Mouse (Mus musculus): ENCODE results near the gene Lcp2. TPM values are rescaled to one million over a fixed set of nuclear protein-coding genes. Genes with fewer than 3 reads are reported as not detected.
A peak's percentile ranks its signal among the peaks of the same experiment; 100 is the strongest.
"Not testable (repeated sequence)": the region's sequence is repeated elsewhere in the genome, so short reads cannot be mapped to it uniquely, and the experiment has no call there.

Gene Lcp2
- polyA plus RNA-seq, 1 experiment from 2014 or later: 3.0 TPM

GRCm38 (mm10) chr11:34111940-34112339, 65.2 kb downstream of the Lcp2 start:
- no peak overlapping the region for H3K4me2 ChIP-seq
- 42% methylated on average over 7 of the region's 7 CpGs for WGBS
- H3K27ac ChIP-seq (replicated peaks): peak overlapping the region; percentile 30; the same call in 1 of the 2 replicates
- no peak overlapping the region for H3K4me3 ChIP-seq
- H3K4me1 ChIP-seq (replicated peaks): peaks cover 30% of the 10 kb centered on the region
- no peaks in the 10 kb centered on the region for H3K9me3 ChIP-seq
- no peaks in the 10 kb centered on the region for H3K27me3 ChIP-seq
- no peak for ATAC-seq (ENCODE audit: low read depth)
- no peak overlapping the region for H3K9ac ChIP-seq
- no peaks in the 10 kb centered on the region for H3K36me3 ChIP-seq

GRCm38 (mm10) chr11:34112781-34113380, 66.2 kb downstream of the Lcp2 start:
- 7% methylated on average over 4 of the region's 4 CpGs for WGBS
- H3K4me1 ChIP-seq (replicated peaks): peaks cover 30% of the 10 kb centered on the region
- no peaks in the 10 kb centered on the region for H3K9me3 ChIP-seq
- H3K9ac ChIP-seq: no peak overlapping the region
- no peaks in the 10 kb centered on the region for H3K36me3 ChIP-seq
- H3K4me3 ChIP-seq: no peak overlapping the region
- no peak overlapping the region for H3K4me2 ChIP-seq
- H3K27ac ChIP-seq (replicated peaks): peak overlapping the region; percentile 70
- peak; percentile 93 for ATAC-seq (ENCODE audit: low read depth)
- no peaks in the 10 kb centered on the region for H3K27me3 ChIP-seq

- Histone ChIP-seq H3K4me3 (no peak overlapping the region), H3K36me3 (no peaks in the 10 kb centered on the region), H3K4me1 (replicated peaks) (peaks cover 30% of the 10 kb centered on the region), H3K9ac (no peak overlapping the region), H3K9me3 (no peaks in the 10 kb centered on the region), H3K27ac (replicated peaks) (peak overlapping the region; percentile 70), H3K27me3 (no peaks in the 10 kb centered on the region), H3K4me2 (no peak overlapping the region)
- 40% methylated on average over 2 of the region's 2 CpGs for WGBS
- peak; percentile 29 for ATAC-seq (ENCODE audit: low read depth)
These were observed 67.0 kb downstream of the Lcp2 start for GRCm38 (mm10) chr11:34113760-34114159.

GRCm38 (mm10) chr11:34116572-34117135, 69.9 kb downstream of the Lcp2 start:
- Histone ChIP-seq H3K9me3 (no peaks in the 10 kb centered on the region), H3K27me3 (no peaks in the 10 kb centered on the region), H3K4me2 (no peak overlapping the region), H3K36me3 (no peaks in the 10 kb centered on the region), H3K9ac (no peak overlapping the region), H3K27ac (replicated peaks) (no peak overlapping the region), H3K4me3 (no peak overlapping the region), H3K4me1 (replicated peaks) (peaks cover 28% of the 10 kb centered on the region)
- 88% methylated on average over 2 of the region's 2 CpGs for WGBS
- no peak for ATAC-seq (ENCODE audit: low read depth)

GRCm38 (mm10) chr11:34117581-34117980, 70.9 kb downstream of the Lcp2 start:
- WGBS: 95% methylated on average over 3 of the region's 3 CpGs
- Histone ChIP-seq H3K36me3 (no peaks in the 10 kb centered on the region), H3K27me3 (no peaks in the 10 kb centered on the region), H3K4me3 (no peak overlapping the region), H3K27ac (replicated peaks) (no peak overlapping the region), H3K9ac (no peak overlapping the region), H3K9me3 (no peaks in the 10 kb centered on the region), H3K4me1 (replicated peaks) (peaks cover 19% of the 10 kb centered on the region), H3K4me2 (no peak overlapping the region)
- ATAC-seq (ENCODE audit: low read depth): no peak

GRCm38 (mm10) chr11:34118319-34118718, 71.6 kb downstream of the Lcp2 start:
- no peaks in the 10 kb centered on the region for H3K9me3 ChIP-seq
- peaks cover 11% of the 10 kb centered on the region for H3K4me1 ChIP-seq (replicated peaks)
- no peak overlapping the region for H3K27ac ChIP-seq (replicated peaks)
- no peaks in the 10 kb centered on the region for H3K36me3 ChIP-seq
- no peak for ATAC-seq (ENCODE audit: low read depth)
- whole genome bisulfite sequencing: 90% methylated on average over 3 of the region's 3 CpGs
- H3K9ac ChIP-seq: no peak overlapping the region
- H3K4me2 ChIP-seq: no peak overlapping the region
- H3K27me3 ChIP-seq: no peaks in the 10 kb centered on the region
- H3K4me3 ChIP-seq: no peak overlapping the region

GRCm38 (mm10) chr11:34123147-34123546, 76.4 kb downstream of the Lcp2 start:
- H3K27me3 ChIP-seq: no peaks in the 10 kb centered on the region; the same call in 1 of the 2 replicates
- no peak overlapping the region for H3K4me2 ChIP-seq
- WGBS: 11% methylated on average over 2 of the region's 2 CpGs
- H3K36me3 ChIP-seq: no peaks in the 10 kb centered on the region
- 0 out of 2 replicates have a peak, but pooled peaks cover 4% of the 10 kb centered on the region for H3K4me1 ChIP-seq (replicated peaks)
- no peak overlapping the region for H3K27ac ChIP-seq (replicated peaks)
- no peak overlapping the region for H3K9ac ChIP-seq
- H3K9me3 ChIP-seq: no peaks in the 10 kb centered on the region
- ATAC-seq (ENCODE audit: low read depth): no peak
- no peak overlapping the region for H3K4me3 ChIP-seq

GRCm38 (mm10) chr11:34124852-34125251, 78.1 kb downstream of the Lcp2 start:
- H3K27ac ChIP-seq (replicated peaks): no peak overlapping the region
- no peak overlapping the region for H3K4me2 ChIP-seq
- 57% methylated on average over 7 of the region's 7 CpGs for WGBS
- no peak overlapping the region for H3K4me3 ChIP-seq
- H3K27me3 ChIP-seq: no peaks in the 10 kb centered on the region; the same call in 1 of the 2 replicates
- H3K9me3 ChIP-seq: no peaks in the 10 kb centered on the region
- H3K36me3 ChIP-seq: no peaks in the 10 kb centered on the region
- 0 out of 2 replicates have a peak, but pooled peaks cover 4% of the 10 kb centered on the region for H3K4me1 ChIP-seq (replicated peaks)
- no peak for ATAC-seq (ENCODE audit: low read depth)
- H3K9ac ChIP-seq: no peak overlapping the region

- not testable (repeated sequence) for H3K4me2 ChIP-seq; H3K27me3 ChIP-seq; H3K9me3 ChIP-seq; H3K36me3 ChIP-seq; ATAC-seq (ENCODE audit: low read depth); H3K4me1 ChIP-seq (replicated peaks); H3K27ac ChIP-seq (replicated peaks); H3K4me3 ChIP-seq; H3K9ac ChIP-seq
- WGBS: 87% methylated on average over 3 of the region's 3 CpGs
These were observed 79.0 kb downstream of the Lcp2 start for GRCm38 (mm10) chr11:34125727-34126126.

- ATAC-seq (ENCODE audit: low read depth): no peak
- Histone ChIP-seq H3K4me1 (replicated peaks) (no peaks in the 10 kb centered on the region), H3K9me3 (no peaks in the 10 kb centered on the region), H3K27me3 (no peaks in the 10 kb centered on the region; the same call in 1 of the 2 replicates), H3K36me3 (no peaks in the 10 kb centered on the region), H3K4me2 (no peak overlapping the region), H3K4me3 (no peak overlapping the region), H3K9ac (no peak overlapping the region), H3K27ac (replicated peaks) (no peak overlapping the region)
- WGBS: 81% methylated on average over 2 of the region's 2 CpGs
These were observed 81.7 kb downstream of the Lcp2 start for GRCm38 (mm10) chr11:34128412-34128811.

GRCm38 (mm10) chr11:34139296-34139695, 92.6 kb downstream of the Lcp2 start:
- H3K4me1 ChIP-seq (replicated peaks): peaks cover 9% of the 10 kb centered on the region; the same call in 1 of the 2 replicates
- no peak overlapping the region for H3K9ac ChIP-seq
- H3K36me3 ChIP-seq: no peaks in the 10 kb centered on the region
- peaks cover 7% of the 10 kb centered on the region; the same call in 1 of the 2 replicates for H3K27me3 ChIP-seq
- no peak overlapping the region for H3K4me2 ChIP-seq
- H3K27ac ChIP-seq (replicated peaks): no peak overlapping the region
- 58% methylated on average over 8 of the region's 8 CpGs for WGBS
- ATAC-seq (ENCODE audit: low read depth): no peak; the same call in 1 of the 2 replicates
- H3K4me3 ChIP-seq: no peak overlapping the region
- H3K9me3 ChIP-seq: no peaks in the 10 kb centered on the region
